Mouse (Mus musculus): ENCODE measurements around the gene Rab5c. TPM values are rescaled to one million over a fixed set of nuclear protein-coding genes. Genes with fewer than 3 reads are reported as not detected.

Gene Rab5c
- total and polyA plus RNA-seq, 3 experiments: 249 to 263 TPM; not detected in 1

DNA sequence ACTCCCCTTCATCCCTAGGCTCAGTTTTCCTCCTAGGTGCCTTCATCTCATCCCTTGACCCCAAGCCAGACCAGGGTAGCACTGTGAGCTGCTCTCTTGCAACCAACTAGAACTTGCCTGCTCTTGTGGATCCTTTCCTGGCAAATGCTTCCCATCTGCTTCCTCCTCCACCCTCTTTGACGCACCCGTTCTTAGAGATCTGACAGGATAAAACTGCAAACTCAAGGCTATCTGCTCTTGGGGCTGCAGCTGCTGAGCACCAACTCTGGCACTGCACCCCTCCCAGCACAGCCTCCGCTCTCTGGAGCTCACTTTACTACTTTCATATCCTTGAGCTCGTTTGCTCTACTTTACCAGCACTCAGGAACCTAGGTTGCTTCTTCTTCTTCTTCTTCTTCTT lies 10.6 kb upstream of the Rab5c start:
- Histone ChIP-seq H3K79me2 (ENCODE audit: control insufficient read depth, insufficient read depth, low read length, poor library complexity) (no peaks in the 10 kb centered on the region), H3K4me1 (ENCODE audit: control insufficient read depth in 1 of 2, insufficient read depth in 2 of 2, low read length in 2 of 2) (peaks cover 3 to 9% of the 10 kb centered on the region in 2 experiments; a peak in 3 of 4 replicates), H3K36me3 (ENCODE audit: control insufficient read depth in 1 of 2, insufficient read depth in 2 of 2, low read length in 2 of 2) (0 out of 4 replicates have a peak, but pooled peaks cover 0 to 5% of the 10 kb centered on the region in 2 experiments), H3K9me3 (replicated peaks; ENCODE audit: insufficient read depth, low read length) (no peaks in the 10 kb centered on the region), H3K9ac (ENCODE audit: control insufficient read depth, low read depth, low read length, poor library complexity, severe bottlenecking) (no peak overlapping the region), H3K4me3 (ENCODE audit: control insufficient read depth in 1 of 2, insufficient read depth in 1 of 2, low read depth in 2 of 2, low read length in 2 of 2) (no peak overlapping the region), H3K27me3 (ENCODE audit: control insufficient read depth in 1 of 2, insufficient read depth in 2 of 2, low read length in 2 of 2) (no peaks in the 10 kb centered on the region), H3K27ac (ENCODE audit: control insufficient read depth, low read depth, low read length) (no peak overlapping the region)
- 0 out of 4 replicates have a peak, but pooled peaks have one; percentile 6 to 20 for TF ChIP-seq EP300 (IDR thresholded peaks at IDR 0.05; ENCODE audit: low read depth in 1 of 2, low read length in 2 of 2)
- peak; percentile 28; the same call in 1 of the 2 replicates for TF ChIP-seq SIN3A (IDR thresholded peaks at IDR 0.05; ENCODE audit: low read length)
- no peak for TF ChIP-seq UBTF (IDR thresholded peaks at IDR 0.05; ENCODE audit: borderline replicate concordance, insufficient read depth, low read depth, low read length)
- no peak for TF ChIP-seq MAZ (IDR thresholded peaks at IDR 0.05; ENCODE audit: low read depth, low read length)
- 0 out of 2 replicates have a peak, but pooled peaks have one; percentile 49 for TF ChIP-seq TBP (IDR thresholded peaks at IDR 0.05; ENCODE audit: low read depth, low read length)
- no peak for TF ChIP-seq ZKSCAN1 (IDR thresholded peaks at IDR 0.05; ENCODE audit: low read depth, low read length)
- no peak for TF ChIP-seq SMC3 (IDR thresholded peaks at IDR 0.05; ENCODE audit: low read depth, low read length)
- no peak for TF ChIP-seq TCF12 (IDR thresholded peaks at IDR 0.05; ENCODE audit: low read depth, low read length)
- 0 out of 2 replicates have a peak, but pooled peaks have one; percentile 12 for TF ChIP-seq GATA1 (IDR thresholded peaks at IDR 0.05; ENCODE audit: low read depth, low read length)
- no peak for TF ChIP-seq RAD21 (IDR thresholded peaks at IDR 0.05; ENCODE audit: low read depth, low read length)
- 0 out of 2 replicates have a peak, but pooled peaks have one; percentile 2 for TF ChIP-seq ETS1 (IDR thresholded peaks at IDR 0.05; ENCODE audit: low read depth, low read length)
- TF ChIP-seq ZNF384 (IDR thresholded peaks at IDR 0.05; ENCODE audit: low read depth, low read length): peak; percentile 80
- peak; percentile 54 for DNase-seq (ENCODE audit: low read depth, low spot score)

GRCm38 (mm10) chr11:100747114-100747513 lies 9.1 kb upstream of the Rab5c start:
- Histone ChIP-seq H3K9me3 (replicated peaks; ENCODE audit: insufficient read depth, low read length) (no peaks in the 10 kb centered on the region), H3K36me3 (ENCODE audit: control insufficient read depth in 1 of 2, insufficient read depth in 2 of 2, low read length in 2 of 2) (0 out of 4 replicates have a peak, but pooled peaks cover 0 to 5% of the 10 kb centered on the region in 2 experiments), H3K27ac (ENCODE audit: control insufficient read depth, low read depth, low read length) (no peak overlapping the region), H3K79me2 (ENCODE audit: control insufficient read depth, insufficient read depth, low read length, poor library complexity) (no peaks in the 10 kb centered on the region), H3K4me3 (ENCODE audit: control insufficient read depth in 1 of 2, insufficient read depth in 1 of 2, low read depth in 2 of 2, low read length in 2 of 2) (no peak overlapping the region), H3K9ac (ENCODE audit: control insufficient read depth, low read depth, low read length, poor library complexity, severe bottlenecking) (no peak overlapping the region), H3K27me3 (ENCODE audit: control insufficient read depth in 1 of 2, insufficient read depth in 2 of 2, low read length in 2 of 2) (no peaks in the 10 kb centered on the region), H3K4me1 (ENCODE audit: control insufficient read depth in 1 of 2, insufficient read depth in 2 of 2, low read length in 2 of 2) (peaks cover 3 to 9% of the 10 kb centered on the region in 2 experiments; a peak in 3 of 4 replicates)
- no peak for DNase-seq (ENCODE audit: low read depth, low spot score)
- TF ChIP-seq ETS1 (IDR thresholded peaks at IDR 0.05; ENCODE audit: low read depth, low read length) (no peak), ZNF384 (IDR thresholded peaks at IDR 0.05; ENCODE audit: low read depth, low read length) (no peak), GABPA (IDR thresholded peaks at IDR 0.05; ENCODE audit: low read depth, low read length) (no peak), NELFE (IDR thresholded peaks at IDR 0.05; ENCODE audit: low read depth, low read length) (no peak)

- no peak overlapping the region for H3K4me3 ChIP-seq (ENCODE audit: control insufficient read depth in 1 of 2, insufficient read depth in 1 of 2, low read depth in 2 of 2, low read length in 2 of 2)
- no peak for DNase-seq (ENCODE audit: low read depth, low spot score)
- peaks cover 3 to 9% of the 10 kb centered on the region in 2 experiments; a peak in 3 of 4 replicates for H3K4me1 ChIP-seq (ENCODE audit: control insufficient read depth in 1 of 2, insufficient read depth in 2 of 2, low read length in 2 of 2)
- TF ChIP-seq USF1 (IDR thresholded peaks at IDR 0.05; ENCODE audit: low read depth, low read length): no peak
- no peak for TF ChIP-seq CTCF (IDR thresholded peaks at IDR 0.05 in 2 of 3, conservative IDR thresholded peaks at IDR 0.05 in 1 of 3; ENCODE audit: control insufficient read depth in 1 of 3, insufficient read depth in 1 of 3, low read depth in 2 of 3, low read length in 3 of 3, poor library complexity in 1 of 3, severe bottlenecking in 1 of 3)
- no peak for TF ChIP-seq TBP (IDR thresholded peaks at IDR 0.05; ENCODE audit: low read depth, low read length)
- no peak for TF ChIP-seq MAZ (IDR thresholded peaks at IDR 0.05; ENCODE audit: low read depth, low read length)
- TF ChIP-seq MEF2A (IDR thresholded peaks at IDR 0.05; ENCODE audit: extremely low read depth, insufficient replicate concordance, low read depth, low read length, poor library complexity, severe bottlenecking): no peak
- H3K9me3 ChIP-seq (replicated peaks; ENCODE audit: insufficient read depth, low read length): no peaks in the 10 kb centered on the region
- H3K79me2 ChIP-seq (ENCODE audit: control insufficient read depth, insufficient read depth, low read length, poor library complexity): no peaks in the 10 kb centered on the region
- H3K36me3 ChIP-seq (ENCODE audit: control insufficient read depth in 1 of 2, insufficient read depth in 2 of 2, low read length in 2 of 2): 0 out of 4 replicates have a peak, but pooled peaks cover 0 to 5% of the 10 kb centered on the region in 2 experiments
- no peak overlapping the region for H3K27ac ChIP-seq (ENCODE audit: control insufficient read depth, low read depth, low read length)
- H3K27me3 ChIP-seq (ENCODE audit: control insufficient read depth in 1 of 2, insufficient read depth in 2 of 2, low read length in 2 of 2): no peaks in the 10 kb centered on the region
- H3K9ac ChIP-seq (ENCODE audit: control insufficient read depth, low read depth, low read length, poor library complexity, severe bottlenecking): no peak overlapping the region
These were observed 8.5 kb upstream of the Rab5c start for GRCm38 (mm10) chr11:100746546-100746945.
